Mouse (Mus musculus) T-helper 2 cell (primary cell): ENCODE measurements around the gene Fam102a.
"Not testable (repeated sequence)": the region's sequence is repeated elsewhere in the genome, so short reads cannot be mapped to it uniquely, and the experiment has no call there.

Experiments
- in situ Hi-C: fragments of 300-600 bp; cut with MboI, MseI; formaldehyde crosslinking; loops from one replicate; pipeline ENCODE4 v1.15.1; 2025; ENCODE audit warnings: high pct_unique_total_duplicates

The Fam102a gene

GRCm38 (mm10) chr2:32534733-32535471, at the start of gene Fam102a:
TSS of gene Fam102a (plus strand) at chr2:32535332.
- in situ Hi-C loops = no loop called here

- in situ Hi-C loops = loop anchor here (5.0 kb wide), 2 partner anchors 77 to 78 kb away; no protein-coding TSS in a partner anchor
Observed at GRCm38 (mm10) chr2:32485751-32486150, 49.4 kb upstream of the Fam102a start.

GRCm38 (mm10) chr2:32486155-32486554, 49.0 kb upstream of the Fam102a start:
- in situ Hi-C loops = loop anchor here (5.0 kb wide), 2 partner anchors 76 to 79 kb away; no protein-coding TSS in a partner anchor

- in situ Hi-C loops = loop anchor here (5.0 kb wide), 2 partner anchors 75 to 80 kb away; no protein-coding TSS in a partner anchor
Observed at GRCm38 (mm10) chr2:32487124-32487623, 48.0 kb upstream of the Fam102a start.

GRCm38 (mm10) chr2:32488679-32489078, 46.5 kb upstream of the Fam102a start:
- in situ Hi-C loops = loop anchor here (5.0 kb wide), 2 partner anchors 74 to 81 kb away; no protein-coding TSS in a partner anchor

- in situ Hi-C loops = not testable (repeated sequence)
Observed at GRCm38 (mm10) chr2:32490730-32491129, 44.4 kb upstream of the Fam102a start.

GRCm38 (mm10) chr2:32492661-32493060, 42.5 kb upstream of the Fam102a start:
- in situ Hi-C loops = no loop called here

GRCm38 (mm10) chr2:32493301-32493701, 41.8 kb upstream of the Fam102a start:
- in situ Hi-C loops = no loop called here

GRCm38 (mm10) chr2:32494522-32494921, 40.6 kb upstream of the Fam102a start:
- in situ Hi-C loops = no loop called here

GRCm38 (mm10) chr2:32495185-32495726, 39.9 kb upstream of the Fam102a start:
- in situ Hi-C loops = no loop called here

- in situ Hi-C loops = no loop called here
Observed at GRCm38 (mm10) chr2:32496190-32496589, 38.9 kb upstream of the Fam102a start.

- in situ Hi-C loops = no loop called here
Observed at GRCm38 (mm10) chr2:32499365-32499764, 35.8 kb upstream of the Fam102a start.

- in situ Hi-C loops = no loop called here
Observed at GRCm38 (mm10) chr2:32500461-32500860, 34.7 kb upstream of the Fam102a start.

GRCm38 (mm10) chr2:32501754-32502324, 33.3 kb upstream of the Fam102a start:
- in situ Hi-C loops = no loop called here

GRCm38 (mm10) chr2:32502843-32503242, 32.3 kb upstream of the Fam102a start:
- in situ Hi-C loops = no loop called here

- in situ Hi-C loops = no loop called here
Observed at GRCm38 (mm10) chr2:32503588-32503987, 31.5 kb upstream of the Fam102a start.

GRCm38 (mm10) chr2:32505536-32505935, 29.6 kb upstream of the Fam102a start:
- in situ Hi-C loops = no loop called here

GRCm38 (mm10) chr2:32506673-32507668, 28.2 kb upstream of the Fam102a start:
- in situ Hi-C loops = no loop called here

- in situ Hi-C loops = no loop called here
Observed at GRCm38 (mm10) chr2:32507906-32508305, 27.2 kb upstream of the Fam102a start.

- in situ Hi-C loops = no loop called here
Observed at GRCm38 (mm10) chr2:32509287-32509686, 25.8 kb upstream of the Fam102a start.

GRCm38 (mm10) chr2:32509896-32510295, 25.2 kb upstream of the Fam102a start:
- in situ Hi-C loops = no loop called here
